Comparison of ENCODE assay signal across 9 mouse cellular contexts in the genomic region with DNA sequence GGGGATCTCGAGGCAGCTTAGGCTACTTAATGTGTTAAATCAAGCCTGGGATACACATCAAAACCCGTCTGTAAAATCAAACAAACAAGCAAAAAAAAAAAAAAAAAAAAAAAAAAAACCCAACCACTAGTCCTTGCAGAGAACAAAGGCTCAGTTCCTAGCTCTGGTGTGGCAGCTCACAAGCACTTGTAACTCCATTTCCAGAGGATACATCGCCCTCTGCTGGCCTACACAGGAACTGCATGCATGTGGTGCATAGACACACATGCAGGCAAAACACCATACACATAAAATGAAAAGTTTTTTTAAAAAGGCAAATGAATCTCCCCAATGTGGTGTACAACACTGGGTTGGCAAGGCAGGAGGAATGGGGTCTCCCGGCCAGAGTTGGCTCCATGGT. TPM values are rescaled to one million over a fixed set of nuclear protein-coding genes. Genes with fewer than 3 reads are reported as not detected.
A peak's percentile ranks its signal among the peaks of the same experiment; 100 is the strongest.
DNase-seq lines count a peak whose midpoint lies in the region; ATAC-seq and TF ChIP-seq lines count a peak whose summit lies in the region.
"Had no signal": no experiment of that assay in that cellular context is flagged by ENCODE, and none has a peak within 500 bp of the region (broad histone marks: within the 10 kb centered on the region; RNA-seq: fewer than 3 reads in every experiment).

No protein-coding gene starts in this region.

- no peak for TF ChIP-seq POLR2A in thymus, adult 2 months (IDR thresholded peaks at IDR 0.05; ENCODE audit: control insufficient read depth, extremely low read depth, insufficient read depth, low read length, poor library complexity)

- H3K27ac ChIP-seq in forebrain, postnatal 0 days (ENCODE audit: low read depth, low read length) = no peak overlapping the region
- H3K27ac ChIP-seq in forebrain, embryonic 16.5 days (ENCODE audit: low read length) = no peak overlapping the region
- no peak overlapping the region for H3K27ac ChIP-seq in thymus, adult 2 months (ENCODE audit: control insufficient read depth, insufficient read depth, low read length)
- H3K27ac ChIP-seq: limb, embryonic 13.5 days had no signal

- H3K4me1 ChIP-seq in forebrain, postnatal 0 days (ENCODE audit: insufficient read depth) = no peaks in the 10 kb centered on the region
- peaks cover 5% of the 10 kb centered on the region; the same call in 1 of the 2 replicates for H3K4me1 ChIP-seq in forebrain, embryonic 16.5 days (replicated peaks; ENCODE audit: control insufficient read depth, insufficient read depth, low read length)
- H3K4me1 ChIP-seq in thymus, adult 2 months (replicated peaks; ENCODE audit: control insufficient read depth, insufficient read depth, low read length) = peaks cover 3% of the 10 kb centered on the region

- no peak overlapping the region for H3K4me2 ChIP-seq in forebrain, postnatal 0 days (ENCODE audit: low read depth)
- H3K4me2 ChIP-seq in forebrain, embryonic 16.5 days (ENCODE audit: low read length) = no peak overlapping the region
- H3K4me2 ChIP-seq: limb, embryonic 13.5 days had no signal

- no peak overlapping the region for H3K4me3 ChIP-seq in forebrain, postnatal 0 days (ENCODE audit: low read depth, low read length)
- H3K4me3 ChIP-seq in forebrain, embryonic 16.5 days (replicated peaks; ENCODE audit: low read length) = no peak overlapping the region
- H3K4me3 ChIP-seq in thymus, adult 2 months (ENCODE audit: control insufficient read depth, insufficient read depth, low read length) = no peak overlapping the region
- H3K4me3 ChIP-seq: limb, embryonic 13.5 days had no signal

- H3K9me3 ChIP-seq in forebrain, postnatal 0 days (ENCODE audit: low read length) = no peaks in the 10 kb centered on the region
- no peaks in the 10 kb centered on the region for H3K9me3 ChIP-seq in forebrain, embryonic 16.5 days (ENCODE audit: control insufficient read depth, low read length)
- H3K9me3 ChIP-seq: limb, embryonic 13.5 days had no signal

- no peak overlapping the region for H3K9ac ChIP-seq in forebrain, postnatal 0 days
- no peak overlapping the region for H3K9ac ChIP-seq in forebrain, embryonic 16.5 days (replicated peaks; ENCODE audit: low read depth, low read length)
- H3K9ac ChIP-seq: limb, embryonic 13.5 days had no signal

- H3K36me3 ChIP-seq in forebrain, postnatal 0 days (ENCODE audit: insufficient read depth) = no peaks in the 10 kb centered on the region
- H3K36me3 ChIP-seq in forebrain, embryonic 16.5 days (ENCODE audit: control insufficient read depth, insufficient read depth) = no peaks in the 10 kb centered on the region
- H3K36me3 ChIP-seq in thymus, adult 2 months (ENCODE audit: control insufficient read depth, insufficient read depth, low read length) = no peaks in the 10 kb centered on the region
- H3K36me3 ChIP-seq: limb, embryonic 13.5 days had no signal

- DNase-seq in forebrain, postnatal 0 days = peak; percentile 65
- peak; percentile 75 for DNase-seq in NIH3T3 (ENCODE audit: low read depth)
- peak; percentile 82 to 91 for DNase-seq in cerebellum, postnatal 14 days
- DNase-seq in heart, adult 8-10 months (ENCODE audit: low spot score) = peak; percentile 53
- peak; percentile 68 to 79 for DNase-seq in left cerebral cortex, postnatal 14 days (ENCODE audit: low spot score in 2 of 2)
- DNase-seq in natural killer cell, adult 2 months (ENCODE audit: low spot score in 2 of 2) = peak; percentile 65 to 75
- peak; percentile 84 for DNase-seq in thymus, adult 2 months

- peak; percentile 80 for TF ChIP-seq CTCF in forebrain, postnatal 0 days (IDR thresholded peaks at IDR 0.05; ENCODE audit: low read depth)
- no peak for TF ChIP-seq CTCF in thymus, adult 2 months (IDR thresholded peaks at IDR 0.05; ENCODE audit: borderline replicate concordance, control insufficient read depth, extremely low read depth, insufficient read depth, low read length, poor library complexity)

- intact Hi-C loops in left cerebral cortex, postnatal 14 days (cut with DNase I) = loop anchor here (1.0 kb wide), 1 partner anchor 72 kb away; no protein-coding TSS in a partner anchor

- H3K27me3 ChIP-seq in forebrain, postnatal 0 days (ENCODE audit: insufficient read depth, low read length) = no peaks in the 10 kb centered on the region
- H3K27me3 ChIP-seq in forebrain, embryonic 16.5 days (replicated peaks; ENCODE audit: control insufficient read depth, insufficient read depth, low read length) = peaks cover 5% of the 10 kb centered on the region; the same call in 1 of the 2 replicates
- H3K27me3 ChIP-seq in thymus, adult 2 months (ENCODE audit: control insufficient read depth, insufficient read depth, low read length) = peaks cover 3% of the 10 kb centered on the region

- ATAC-seq in forebrain, postnatal 0 days = no peak
- ATAC-seq in forebrain, embryonic 16.5 days = no peak

- 41% methylated on average over 4 of the region's 4 CpGs for WGBS in forebrain, postnatal 0 days
- WGBS in forebrain, embryonic 16.5 days = 45% methylated on average over 4 of the region's 4 CpGs
- WGBS in thymus, adult 2 months = 60% methylated on average over 4 of the region's 4 CpGs

RNA-seq across cellular contexts. Expression of gene Slc7a8, which starts 4.2 kb away (rescaled TPM):
- 11.8 and 13.3 TPM in 2 replicates for total RNA-seq in forebrain, postnatal 0 days (2014; rRNA removed)
- polyA plus RNA-seq in forebrain, postnatal 0 days (2015; fragmentation: Nextera tagmentation; extraction: Ambion mirVana) = 12.5 and 14.5 TPM in 2 replicates
- 8.7 and 8.9 TPM in 2 replicates for polyA plus RNA-seq in forebrain, embryonic 16.5 days (2015; fragmentation: Nextera tagmentation; extraction: Ambion mirVana)
- total RNA-seq in heart, adult 8-10 months (2022) = 1 to 10 TPM; 1.5 to 2.3 (median 2.0) TPM
- 10 to 100 TPM; 68.7 to 70.6 TPM for total RNA-seq in left cerebral cortex, postnatal 14 days (2021)
- 10.0 and 11.6 TPM in 2 replicates for polyA plus RNA-seq in thymus, adult 2 months (2012; rRNA removed)

RNA-seq across cellular contexts. Expression of gene Rnf212b, which starts 28.0 kb away (rescaled TPM):
- not detected in 2 replicates for total RNA-seq in forebrain, postnatal 0 days (2014; rRNA removed)
- not detected in 2 replicates for polyA plus RNA-seq in forebrain, postnatal 0 days (2015; fragmentation: Nextera tagmentation; extraction: Ambion mirVana)
- not detected in 2 replicates for polyA plus RNA-seq in forebrain, embryonic 16.5 days (2015; fragmentation: Nextera tagmentation; extraction: Ambion mirVana)
- total RNA-seq in heart, adult 8-10 months (2022) = under 1 TPM in 3 of 4 experiments, not detected in 1; 0.25 to 0.49 (median 0.38) TPM
- total RNA-seq in left cerebral cortex, postnatal 14 days (2021) = not detected
- 0.15 TPM in 1 of 2 replicates, not detected in the other for polyA plus RNA-seq in thymus, adult 2 months (2012; rRNA removed)
- polyA plus RNA-seq: limb, embryonic 13.5 days had no signal
